Mouse (Mus musculus): Measurements from ENCODE around the gene Gp1bb.

- TF ChIP-seq CTCF (IDR thresholded peaks at IDR 0.05; ENCODE audit: low read depth) (no peak), EP300 (IDR thresholded peaks at IDR 0.05; ENCODE audit: low read depth) (no peak)
Measured at GRCm38 (mm10) chr16:18625097-18625496, 2.9 kb upstream of the Gp1bb start.

All from liver, embryonic 14.5 days (tissue).